Mouse (Mus musculus) spleen, postnatal 36 days (tissue): ENCODE results near the gene Crybb1.

Source experiments
- DNase-seq, 2 experiments: peaks; one replicate each; pipeline ENCODE4 v3.0.0; 2022; ENCODE audit warnings: low spot score in 2 of 2, mixed read lengths in 1 of 2

The Crybb1 gene

DNA sequence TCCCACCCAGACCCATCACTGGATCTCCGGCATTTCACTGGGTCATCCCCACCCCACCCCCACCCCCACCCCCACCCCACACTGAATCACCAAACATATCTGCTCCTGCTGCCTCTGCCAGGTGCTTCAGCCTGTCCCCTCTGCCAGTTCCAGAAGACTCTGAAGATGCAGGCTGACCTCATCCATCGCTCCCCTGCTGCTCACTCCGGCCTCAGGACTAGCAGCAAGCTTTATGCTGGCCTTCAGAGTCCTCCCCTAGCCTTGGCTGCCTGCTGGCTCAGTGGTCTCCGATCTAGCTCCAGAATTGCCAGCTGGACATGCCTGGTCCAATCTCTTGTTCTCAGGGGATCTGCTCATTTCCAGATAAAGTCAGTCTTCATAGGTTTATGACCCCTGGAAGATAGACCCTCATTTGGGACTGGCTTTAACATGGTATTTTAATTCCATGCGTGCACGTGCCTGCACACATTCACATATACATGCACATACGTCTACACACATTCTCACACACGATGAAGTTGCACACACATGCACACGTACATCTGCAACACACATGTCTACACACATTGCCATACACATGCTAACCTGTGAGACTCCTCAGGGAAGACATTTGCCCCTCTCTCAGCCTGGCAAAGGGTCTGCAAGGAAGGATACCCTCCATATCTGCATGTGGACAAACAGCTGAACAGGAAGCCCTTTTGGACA is 17.6 kb upstream of the Crybb1 start:
- DNase-seq = no peak

- no peak for DNase-seq
Observed at GRCm38 (mm10) chr5:112238781-112239482, 16.7 kb upstream of the Crybb1 start.

DNA sequence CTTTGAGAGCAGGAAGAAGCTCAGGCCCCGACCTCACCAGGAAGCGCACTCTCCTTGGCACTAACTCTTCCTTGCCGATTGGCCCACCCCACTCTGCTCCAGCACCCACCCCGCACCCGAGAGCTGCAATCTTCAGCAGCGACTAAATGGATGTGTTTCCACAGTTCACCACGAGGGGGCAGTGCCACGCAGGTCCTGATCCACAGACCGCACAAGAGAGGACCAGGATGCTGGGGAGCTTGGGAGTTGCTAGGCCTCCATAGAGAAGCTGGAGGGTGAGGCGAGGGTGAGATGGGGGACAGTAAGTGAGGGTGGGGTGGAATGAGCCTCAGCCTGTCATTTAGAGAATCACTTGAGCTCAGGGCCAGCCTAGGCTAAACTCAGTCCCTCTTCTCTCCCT is 14.9 kb upstream of the Crybb1 start:
- peak; percentile 71 to 75 for DNase-seq

GRCm38 (mm10) chr5:112241849-112242248 is 13.8 kb upstream of the Crybb1 start:
- no peak for DNase-seq

DNA sequence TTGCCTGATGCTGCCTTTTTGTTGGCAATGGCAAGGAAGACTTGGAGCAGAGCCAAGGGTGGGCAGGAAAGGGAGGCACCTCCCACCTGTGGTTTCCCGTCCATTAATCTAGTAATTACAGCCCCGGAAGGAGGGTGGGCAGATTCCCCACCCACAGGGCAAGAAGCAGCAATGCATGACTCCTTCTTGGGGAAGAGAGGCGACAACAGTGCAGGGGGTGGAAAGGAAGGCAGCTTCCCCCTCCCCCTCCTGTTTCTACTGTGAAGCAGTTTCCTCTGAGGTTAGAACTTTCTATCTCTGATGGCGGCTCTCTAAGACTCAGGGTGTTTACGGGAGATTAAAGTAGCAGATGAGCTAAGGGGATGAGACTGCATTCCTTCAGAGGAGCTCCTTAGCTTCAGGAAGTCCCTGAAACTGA is 13.2 kb upstream of the Crybb1 start:
- DNase-seq = peak; percentile 76

DNA sequence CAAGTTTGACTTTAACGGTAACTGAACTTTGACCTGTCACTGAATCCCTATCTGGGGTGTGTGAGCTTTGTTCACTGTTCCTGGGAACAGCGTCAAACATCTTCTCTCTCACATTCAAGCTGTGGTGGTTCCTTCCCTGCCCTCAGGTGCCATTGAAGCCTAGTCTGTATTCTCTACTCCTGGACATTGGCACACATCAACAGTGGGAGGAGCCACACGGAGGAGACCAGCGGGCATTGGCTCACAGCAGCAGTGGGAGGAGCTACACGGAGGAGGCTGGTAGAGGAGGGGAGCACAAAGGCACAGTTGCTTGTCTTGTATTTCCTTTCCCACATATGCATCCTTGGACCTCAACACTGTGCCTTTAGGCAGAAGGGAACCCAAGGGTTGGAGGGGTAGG is 12.6 kb upstream of the Crybb1 start:
- DNase-seq = no peak

- no peak for DNase-seq
Observed at GRCm38 (mm10) chr5:112243539-112244274, 11.9 kb upstream of the Crybb1 start.

GRCm38 (mm10) chr5:112244275-112244562 is 11.4 kb upstream of the Crybb1 start:
- no peak for DNase-seq

DNA sequence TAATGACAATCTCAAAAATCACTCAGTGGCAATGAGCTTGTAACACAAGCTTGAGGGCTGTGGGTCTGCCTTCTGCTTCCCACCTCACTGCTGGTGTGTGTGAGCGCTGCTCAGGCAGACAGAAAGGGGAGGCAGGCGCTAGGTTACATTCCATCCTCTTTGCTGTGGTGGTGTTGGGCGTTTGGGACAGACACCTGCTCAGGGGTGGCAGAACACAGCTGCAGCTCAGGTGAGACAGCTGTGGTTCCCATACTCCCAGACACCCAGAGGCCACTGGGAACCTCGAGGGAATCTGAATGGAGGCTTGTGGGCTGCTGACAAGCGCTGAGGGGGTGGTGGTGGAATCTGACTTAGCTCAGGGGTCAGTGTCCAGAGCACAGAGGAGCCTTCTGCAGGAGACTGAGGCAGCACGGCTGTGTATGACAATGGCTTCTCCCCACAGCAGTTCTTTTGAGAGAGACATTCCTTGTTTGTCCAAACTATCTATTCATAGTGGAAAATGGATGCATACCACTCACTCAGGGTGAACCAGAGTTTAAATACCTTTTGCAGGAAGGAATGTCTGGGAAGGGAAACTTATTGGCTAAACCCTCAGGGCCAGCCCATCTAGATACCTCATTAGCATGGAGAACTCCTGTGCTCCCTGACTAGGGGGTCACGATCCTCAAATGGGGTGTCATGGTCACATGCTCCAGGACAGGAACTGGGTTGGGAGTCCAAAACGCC is 10.6 kb upstream of the Crybb1 start:
- no peak for DNase-seq

DNA sequence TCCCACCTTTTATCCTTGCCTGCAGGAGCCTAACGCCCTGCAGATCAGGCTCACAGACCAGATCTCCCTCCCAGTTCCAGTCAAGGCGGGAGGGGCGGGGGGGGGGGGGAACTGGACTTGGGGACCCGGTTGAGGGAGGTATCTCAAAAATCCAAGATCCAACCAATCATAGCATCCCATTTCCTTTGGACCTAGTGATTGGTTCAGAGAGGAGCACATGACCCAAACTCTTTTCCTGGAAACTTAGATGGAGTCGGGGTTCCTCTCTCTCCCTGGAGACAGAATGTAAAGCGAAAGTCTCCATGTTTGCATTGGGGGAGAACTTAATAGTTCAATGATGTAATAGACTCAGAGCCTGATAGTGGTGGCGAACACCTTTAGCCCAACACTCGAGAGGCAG is 8.2 kb upstream of the Crybb1 start:
- no peak for DNase-seq

GRCm38 (mm10) chr5:112249106-112249505 is 6.5 kb upstream of the Crybb1 start:
- DNase-seq = no peak

DNA sequence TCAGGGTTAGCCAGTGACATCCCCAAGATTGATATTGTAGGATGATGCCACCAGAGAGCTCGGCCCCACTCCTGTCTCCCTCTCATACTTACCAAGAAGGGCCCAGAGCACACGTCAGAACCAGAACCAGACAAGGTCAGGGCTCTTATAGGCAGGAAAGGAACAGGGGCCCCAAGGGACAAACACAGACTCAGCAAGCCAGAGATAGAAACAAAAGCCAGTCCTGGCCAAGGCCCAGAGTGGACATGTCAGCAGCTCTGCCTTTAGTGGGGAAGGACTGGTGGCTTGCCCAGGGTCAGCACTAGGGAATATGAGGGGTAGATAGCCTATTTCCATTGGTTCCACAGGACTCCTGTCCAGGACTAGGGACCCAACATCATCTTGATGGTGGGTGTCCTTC is 3.2 kb upstream of the Crybb1 start, which contains the start of gene Cryba4:
Gene Cryba4, minus strand, starts transcription at position 119 of the 400 bp plus-strand sequence.
- DNase-seq = no peak

GRCm38 (mm10) chr5:112253169-112253568 is 2.4 kb upstream of the Crybb1 start:
- DNase-seq = peak; percentile 43 to 45

DNA sequence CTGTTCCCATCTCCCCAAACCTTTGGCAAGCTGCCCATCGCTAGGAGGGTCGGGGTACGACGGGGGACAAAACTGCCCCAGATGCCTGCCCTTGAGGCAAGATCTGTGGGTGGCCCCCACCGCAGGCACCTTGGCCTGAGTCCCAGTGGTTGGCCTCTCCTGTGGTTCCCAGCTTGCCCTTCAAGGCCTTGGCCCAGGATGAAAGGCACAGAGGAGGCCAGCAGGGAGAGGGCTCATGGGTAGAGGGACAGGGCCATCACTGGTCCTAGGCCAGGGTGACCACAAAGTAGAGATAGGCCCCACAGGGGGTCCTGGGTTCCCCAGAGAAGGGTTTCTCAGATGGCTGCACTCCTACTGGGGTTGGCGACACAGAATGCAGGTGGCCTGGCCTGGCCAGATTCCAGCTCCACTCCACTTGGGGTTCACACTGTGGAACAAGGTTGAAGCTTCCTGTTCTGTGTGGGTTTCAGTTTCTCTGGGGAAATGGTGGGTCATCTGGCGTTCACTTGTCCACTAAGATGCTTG is 1.3 kb upstream of the Crybb1 start:
- DNase-seq = peak; percentile 39 to 52

- DNase-seq = no peak
Observed at GRCm38 (mm10) chr5:112256457-112256856, 842 bp downstream of the Crybb1 start.

DNA sequence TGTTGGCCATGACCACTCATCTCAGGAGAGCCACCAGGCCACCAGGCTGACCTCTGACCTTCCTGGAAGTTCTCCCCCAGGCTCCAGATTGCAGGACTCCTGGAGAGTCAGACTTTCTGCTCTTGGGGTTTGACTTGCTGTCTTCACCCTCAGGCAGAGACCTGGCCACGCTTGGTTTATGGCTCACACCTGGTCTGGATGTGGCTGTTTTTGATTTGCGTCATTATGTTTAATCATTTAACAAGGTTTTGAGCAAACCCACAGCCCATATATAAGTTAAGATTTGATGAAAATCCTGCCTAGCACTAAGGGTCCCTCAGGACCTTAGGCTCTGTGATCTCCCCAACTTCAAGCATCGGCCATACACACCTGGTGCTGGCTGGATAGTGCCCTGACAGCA is 2.3 kb downstream of the Crybb1 start:
- DNase-seq = no peak

DNA sequence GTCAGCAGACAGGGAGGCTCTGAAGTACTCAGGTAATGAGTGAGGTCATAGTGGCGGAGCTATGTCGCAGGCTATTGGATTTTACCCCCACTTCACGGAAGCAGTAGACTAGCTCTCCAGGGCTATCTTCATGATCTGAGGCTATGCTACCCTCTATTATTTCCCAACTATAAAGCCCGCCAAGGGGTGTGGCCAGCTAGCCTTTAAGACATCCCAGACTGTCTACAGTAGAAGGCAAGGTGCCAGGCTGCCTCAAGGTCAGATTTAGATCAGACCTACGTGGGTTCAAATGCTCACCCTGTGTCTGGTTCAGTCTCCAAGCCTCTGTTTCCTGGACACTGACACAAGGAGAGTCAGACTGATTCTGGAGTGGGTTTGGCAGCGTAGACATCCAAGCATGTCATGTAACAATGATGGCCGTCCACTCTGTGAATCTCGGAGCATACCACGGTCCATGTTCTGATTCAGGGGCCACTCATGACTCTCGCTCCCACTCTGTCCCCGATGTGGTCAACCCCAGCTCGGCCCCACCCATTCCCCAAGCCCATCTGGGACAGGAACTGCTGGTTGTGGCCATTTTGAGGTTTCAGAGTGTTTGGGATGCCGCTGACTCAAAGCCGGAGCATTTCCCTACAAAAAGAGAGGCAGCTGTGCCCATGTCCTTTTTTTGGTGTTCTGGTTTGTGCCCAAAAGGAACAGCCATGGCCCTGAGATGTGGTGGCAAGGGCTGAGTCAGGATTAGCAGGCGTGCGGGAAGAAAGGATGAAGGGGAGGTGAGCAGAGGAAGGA is 4.4 kb downstream of the Crybb1 start:
- no peak for DNase-seq

DNA sequence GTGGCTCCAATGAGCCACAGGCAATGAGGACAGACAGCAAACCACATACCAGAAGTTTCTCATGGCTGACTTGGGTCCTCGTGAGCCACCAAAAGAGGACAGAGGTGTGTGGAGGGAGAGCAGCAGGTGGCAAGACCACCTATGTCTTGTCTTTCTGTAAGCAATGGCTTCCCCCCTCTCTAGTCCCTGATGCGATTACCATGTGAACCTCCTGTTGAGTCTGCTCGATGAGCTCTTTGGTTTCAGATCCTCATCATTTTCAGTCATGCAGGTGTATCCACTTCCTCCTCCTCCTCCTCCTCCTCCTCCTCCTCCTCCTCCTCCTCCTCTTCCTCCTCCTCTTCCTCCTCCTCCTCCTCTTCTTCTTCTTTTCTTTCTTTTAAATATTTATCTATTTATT is 5.2 kb downstream of the Crybb1 start:
- DNase-seq = peak in 1 of 2 experiments; percentile 50

GRCm38 (mm10) chr5:112264099-112264498 is 8.5 kb downstream of the Crybb1 start:
- DNase-seq = no peak

- DNase-seq = no peak
Observed at GRCm38 (mm10) chr5:112265110-112265509, 9.5 kb downstream of the Crybb1 start.

- DNase-seq = peak; percentile 69 to 70
Observed at GRCm38 (mm10) chr5:112265515-112265914, 9.9 kb downstream of the Crybb1 start.
